Mouse (Mus musculus): ENCODE data around the gene Hivep2. TPM values are rescaled to one million over a fixed set of nuclear protein-coding genes. Genes with fewer than 3 reads are reported as not detected.

The Hivep2 gene
- polyA plus RNA-seq, 1 experiment from 2014 or later = 6.0 TPM

GRCm38 (mm10) chr10:13963908-13964500 is 1.9 kb upstream of the Hivep2 start:
- H3K9me3 ChIP-seq = no peaks in the 10 kb centered on the region
- no peaks in the 10 kb centered on the region for H3K27me3 ChIP-seq (replicated peaks)
- peak overlapping the region; percentile 94 for H3K4me2 ChIP-seq
- H3K9ac ChIP-seq = no peak overlapping the region
- 17% methylated on average over 8 of the region's 8 CpGs for WGBS
- peak overlapping the region; percentile 76 for H3K4me3 ChIP-seq (replicated peaks)
- no peaks in the 10 kb centered on the region for H3K36me3 ChIP-seq
- no peak for ATAC-seq (ENCODE audit: insufficient read depth, low FRiP score, low read depth)
- H3K27ac ChIP-seq = peak overlapping the region; percentile 94
- H3K4me1 ChIP-seq = 0 out of 2 replicates have a peak, but pooled peaks cover 2% of the 10 kb centered on the region

GRCm38 (mm10) chr10:13964501-13965281 is 1.2 kb upstream of the Hivep2 start:
- under 1% methylated on average over 65 of the region's 65 CpGs for WGBS
- H3K4me3 ChIP-seq (replicated peaks) = peak overlapping the region; percentile 76
- H3K9ac ChIP-seq = peak overlapping the region; percentile 58
- H3K4me2 ChIP-seq = peak overlapping the region; percentile 94
- no peaks in the 10 kb centered on the region for H3K27me3 ChIP-seq (replicated peaks)
- H3K27ac ChIP-seq = peak overlapping the region; percentile 94
- H3K36me3 ChIP-seq = no peaks in the 10 kb centered on the region
- peak; percentile 47; the same call in 1 of the 2 replicates for ATAC-seq (ENCODE audit: insufficient read depth, low FRiP score, low read depth)
- H3K9me3 ChIP-seq = no peaks in the 10 kb centered on the region
- 0 out of 2 replicates have a peak, but pooled peaks cover 2% of the 10 kb centered on the region for H3K4me1 ChIP-seq

- Histone ChIP-seq H3K9ac (peak overlapping the region; percentile 58), H3K4me2 (peak overlapping the region; percentile 94), H3K4me1 (0 out of 2 replicates have a peak, but pooled peaks cover 2% of the 10 kb centered on the region), H3K27ac (peak overlapping the region; percentile 94), H3K36me3 (no peaks in the 10 kb centered on the region), H3K9me3 (no peaks in the 10 kb centered on the region), H3K4me3 (replicated peaks) (peak overlapping the region; percentile 76), H3K27me3 (replicated peaks) (no peaks in the 10 kb centered on the region)
- under 1% methylated on average over 50 of the region's 54 CpGs for WGBS
- peak; percentile 84 for ATAC-seq (ENCODE audit: insufficient read depth, low FRiP score, low read depth)
Measured at GRCm38 (mm10) chr10:13965316-13965973, 430 bp upstream of the Hivep2 start.

GRCm38 (mm10) chr10:13966830-13967450 is 1.1 kb downstream of the Hivep2 start:
- peak overlapping the region; percentile 94 for H3K4me2 ChIP-seq
- peak; percentile 19; the same call in 1 of the 2 replicates for ATAC-seq (ENCODE audit: insufficient read depth, low FRiP score, low read depth)
- H3K4me3 ChIP-seq (replicated peaks) = peak overlapping the region; percentile 76
- 0 out of 2 replicates have a peak, but pooled peaks cover 2% of the 10 kb centered on the region for H3K4me1 ChIP-seq
- H3K27me3 ChIP-seq (replicated peaks) = no peaks in the 10 kb centered on the region
- WGBS = under 1% methylated on average over 61 of the region's 66 CpGs
- H3K27ac ChIP-seq = peak overlapping the region; percentile 94
- peak overlapping the region; percentile 54 for H3K9ac ChIP-seq
- no peaks in the 10 kb centered on the region for H3K9me3 ChIP-seq
- no peaks in the 10 kb centered on the region for H3K36me3 ChIP-seq

GRCm38 (mm10) chr10:13967451-13968233 is 1.8 kb downstream of the Hivep2 start:
- WGBS = under 1% methylated on average over 36 of the region's 36 CpGs
- peak overlapping the region; percentile 94 for H3K4me2 ChIP-seq
- H3K4me1 ChIP-seq = 0 out of 2 replicates have a peak, but pooled peaks cover 2% of the 10 kb centered on the region
- H3K9me3 ChIP-seq = no peaks in the 10 kb centered on the region
- peak overlapping the region; percentile 54 for H3K9ac ChIP-seq
- H3K36me3 ChIP-seq = no peaks in the 10 kb centered on the region
- ATAC-seq (ENCODE audit: insufficient read depth, low FRiP score, low read depth) = peak; percentile 21; the same call in 1 of the 2 replicates
- peak overlapping the region; percentile 76 for H3K4me3 ChIP-seq (replicated peaks)
- no peaks in the 10 kb centered on the region for H3K27me3 ChIP-seq (replicated peaks)
- peak overlapping the region; percentile 94 for H3K27ac ChIP-seq

GRCm38 (mm10) chr10:13968234-13968555 is 2.3 kb downstream of the Hivep2 start:
- H3K4me3 ChIP-seq (replicated peaks) = peak overlapping the region; percentile 76
- H3K4me1 ChIP-seq = 0 out of 2 replicates have a peak, but pooled peaks cover 2% of the 10 kb centered on the region
- H3K36me3 ChIP-seq = no peaks in the 10 kb centered on the region
- H3K9ac ChIP-seq = peak overlapping the region; percentile 54
- H3K4me2 ChIP-seq = peak overlapping the region; percentile 94
- H3K9me3 ChIP-seq = no peaks in the 10 kb centered on the region
- no peaks in the 10 kb centered on the region for H3K27me3 ChIP-seq (replicated peaks)
- WGBS = 18% methylated on average over 5 of the region's 5 CpGs
- peak overlapping the region; percentile 94 for H3K27ac ChIP-seq
- ATAC-seq (ENCODE audit: insufficient read depth, low FRiP score, low read depth) = no peak

- Histone ChIP-seq H3K4me2 (no peak overlapping the region), H3K4me1 (0 out of 2 replicates have a peak, but pooled peaks cover 2% of the 10 kb centered on the region), H3K36me3 (no peaks in the 10 kb centered on the region), H3K27me3 (replicated peaks) (no peaks in the 10 kb centered on the region), H3K9me3 (no peaks in the 10 kb centered on the region), H3K9ac (no peak overlapping the region), H3K4me3 (replicated peaks) (no peak overlapping the region), H3K27ac (no peak overlapping the region)
- 20% methylated on average over 8 of the region's 8 CpGs for WGBS
- no peak for ATAC-seq (ENCODE audit: insufficient read depth, low FRiP score, low read depth)
Measured at GRCm38 (mm10) chr10:13968989-13969388, 3.1 kb downstream of the Hivep2 start.

GRCm38 (mm10) chr10:13970321-13970720 is 4.4 kb downstream of the Hivep2 start:
- Histone ChIP-seq H3K27me3 (replicated peaks) (no peaks in the 10 kb centered on the region), H3K4me3 (replicated peaks) (no peak overlapping the region), H3K9me3 (no peaks in the 10 kb centered on the region), H3K4me2 (no peak overlapping the region), H3K9ac (no peak overlapping the region), H3K36me3 (no peaks in the 10 kb centered on the region), H3K27ac (no peak overlapping the region), H3K4me1 (0 out of 2 replicates have a peak, but pooled peaks cover 2% of the 10 kb centered on the region)
- 73% methylated on average over 3 of the region's 3 CpGs for WGBS
- no peak for ATAC-seq (ENCODE audit: insufficient read depth, low FRiP score, low read depth)

GRCm38 (mm10) chr10:13971268-13971667 is 5.4 kb downstream of the Hivep2 start:
- H3K27me3 ChIP-seq (replicated peaks) = no peaks in the 10 kb centered on the region
- no peaks in the 10 kb centered on the region for H3K9me3 ChIP-seq
- 0 out of 2 replicates have a peak, but pooled peaks cover 2% of the 10 kb centered on the region for H3K4me1 ChIP-seq
- WGBS = 50% methylated on average over 5 of the region's 5 CpGs
- no peak overlapping the region for H3K9ac ChIP-seq
- ATAC-seq (ENCODE audit: insufficient read depth, low FRiP score, low read depth) = no peak
- no peak overlapping the region for H3K4me3 ChIP-seq (replicated peaks)
- H3K36me3 ChIP-seq = no peaks in the 10 kb centered on the region
- no peak overlapping the region for H3K27ac ChIP-seq
- H3K4me2 ChIP-seq = no peak overlapping the region

- Histone ChIP-seq H3K9ac (no peak overlapping the region), H3K27me3 (replicated peaks) (no peaks in the 10 kb centered on the region), H3K4me3 (replicated peaks) (no peak overlapping the region), H3K36me3 (no peaks in the 10 kb centered on the region), H3K27ac (no peak overlapping the region), H3K4me1 (0 out of 2 replicates have a peak, but pooled peaks cover 2% of the 10 kb centered on the region), H3K4me2 (no peak overlapping the region), H3K9me3 (no peaks in the 10 kb centered on the region)
- ATAC-seq (ENCODE audit: insufficient read depth, low FRiP score, low read depth) = no peak
- 79% methylated on average over 7 of the region's 7 CpGs for WGBS
Measured at GRCm38 (mm10) chr10:13973563-13974179, 7.8 kb downstream of the Hivep2 start.

Data from stomach, embryonic 15.5 days (tissue).